Mouse (Mus musculus) hindbrain, embryonic 12.5 days (tissue): ENCODE measurements around the gene Swsap1. TPM values are rescaled to one million over a fixed set of nuclear protein-coding genes. Genes with fewer than 3 reads are reported as not detected.

Experiments
- ATAC-seq: fragments of 200-750 bp; cut with Nextera tagmentation; 2 replicates; pipeline ENCODE4 v1.8.0; 2017; ENCODE audit warnings: moderate TSS enrichment; ENCODE audit not compliant: low FRiP score
- H3K27ac ChIP-seq: fragments of 300-500 bp; sonication (generic); 2 replicates; pipeline ENCODE4 v1.5.1; 2016; ENCODE audit warnings: mild to moderate bottlenecking
- H3K27me3 ChIP-seq: fragments of 300-500 bp; sonication (generic); 2 replicates; pipeline ENCODE4 v1.6.1; 2016; ENCODE audit warnings: mild to moderate bottlenecking
- H3K36me3 ChIP-seq: fragments of 300-500 bp; sonication (generic); 2 replicates; pipeline ENCODE4 v1.6.1; 2016; ENCODE audit warnings: mild to moderate bottlenecking
- H3K4me1 ChIP-seq: fragments of 300-500 bp; sonication (generic); 2 replicates; pipeline ENCODE4 v1.6.1; 2016
- H3K4me2 ChIP-seq: fragments of 300-500 bp; sonication (generic); replicated peaks from 2 replicates; pipeline ENCODE4 v1.6.1; 2016; ENCODE audit warnings: mild to moderate bottlenecking
- H3K4me3 ChIP-seq: fragments of 300-500 bp; sonication (generic); 2 replicates; pipeline ENCODE4 v1.5.1; 2016; ENCODE audit warnings: mild to moderate bottlenecking
- H3K9ac ChIP-seq: fragments of 300-500 bp; sonication (generic); 2 replicates; pipeline ENCODE4 v1.6.1; 2016; ENCODE audit warnings: mild to moderate bottlenecking, moderate library complexity
- H3K9me3 ChIP-seq: fragments of 300-500 bp; sonication (generic); replicated peaks from 2 replicates; pipeline ENCODE4 v1.6.1; 2016; ENCODE audit warnings: mild to moderate bottlenecking
- WGBS: fragments of 180-500 bp; shearing (Covaris S2); methylation state at CpG from one replicate; pipeline ENCODE4 v1.1.7; 2016; 5-methylcytosine and 5-hydroxymethylcytosine counted together
- polyA plus RNA-seq: library from polyadenylated mRNA; unstranded; fragments of >200 nt; fragmentation: Nextera tagmentation; extraction: Ambion mirVana; gene quantifications from 2 replicates; pipeline ENCODE4 v1.2.1, GENCODE M21; 2016

The Swsap1 gene
- polyA plus RNA-seq, 1 experiment from 2014 or later = 7.2 TPM

- H3K27ac ChIP-seq = no peak overlapping the region
- no peak overlapping the region for H3K9ac ChIP-seq
- no peak overlapping the region for H3K4me3 ChIP-seq
- H3K9me3 ChIP-seq = no peaks in the 10 kb centered on the region
- H3K27me3 ChIP-seq = no peaks in the 10 kb centered on the region
- WGBS = 100% methylated on average over 1 of the region's 1 CpGs
- ATAC-seq = no peak
- H3K36me3 ChIP-seq = 0 out of 2 replicates have a peak, but pooled peaks cover 3% of the 10 kb centered on the region
- H3K4me2 ChIP-seq = no peak overlapping the region
- peaks cover 11% of the 10 kb centered on the region for H3K4me1 ChIP-seq
Measured at GRCm38 (mm10) chr9:21925506-21925905, 30.0 kb upstream of the Swsap1 start.

GRCm38 (mm10) chr9:21926155-21926554, 29.4 kb upstream of the Swsap1 start:
- H3K27ac ChIP-seq = no peak overlapping the region
- ATAC-seq = no peak
- peak overlapping the region; percentile 62 for H3K4me2 ChIP-seq
- no peak overlapping the region for H3K9ac ChIP-seq
- H3K4me1 ChIP-seq = peaks cover 11% of the 10 kb centered on the region
- WGBS = 85% methylated on average over 6 of the region's 6 CpGs
- no peaks in the 10 kb centered on the region for H3K27me3 ChIP-seq
- H3K36me3 ChIP-seq = 0 out of 2 replicates have a peak, but pooled peaks cover 3% of the 10 kb centered on the region
- H3K4me3 ChIP-seq = no peak overlapping the region
- no peaks in the 10 kb centered on the region for H3K9me3 ChIP-seq

- peak overlapping the region; percentile 69 for H3K9ac ChIP-seq
- H3K9me3 ChIP-seq = no peaks in the 10 kb centered on the region
- peaks cover 11% of the 10 kb centered on the region for H3K4me1 ChIP-seq
- ATAC-seq = 0 out of 2 replicates have a peak, but pooled peaks have one; percentile 1
- H3K4me2 ChIP-seq = peak overlapping the region; percentile 62
- H3K27me3 ChIP-seq = no peaks in the 10 kb centered on the region
- H3K27ac ChIP-seq = peak overlapping the region; percentile 72
- WGBS = 3% methylated on average over 6 of the region's 6 CpGs
- 0 out of 2 replicates have a peak, but pooled peaks cover 3% of the 10 kb centered on the region for H3K36me3 ChIP-seq
- H3K4me3 ChIP-seq = peak overlapping the region; percentile 53
Measured at GRCm38 (mm10) chr9:21926784-21927183, 28.8 kb upstream of the Swsap1 start.

- H3K27me3 ChIP-seq = no peaks in the 10 kb centered on the region
- H3K36me3 ChIP-seq = 0 out of 2 replicates have a peak, but pooled peaks cover 3% of the 10 kb centered on the region
- ATAC-seq = peak; percentile 98
- H3K9ac ChIP-seq = peak within 1 kb of the TSS; percentile 69
- WGBS = under 1% methylated on average over 28 of the region's 28 CpGs
- peak within 1 kb of the TSS; percentile 53 for H3K4me3 ChIP-seq
- peak within 1 kb of the TSS; percentile 72 for H3K27ac ChIP-seq
- H3K9me3 ChIP-seq = no peaks in the 10 kb centered on the region
- peaks cover 11% of the 10 kb centered on the region for H3K4me1 ChIP-seq
- H3K4me2 ChIP-seq = peak within 1 kb of the TSS; percentile 62
Measured at GRCm38 (mm10) chr9:21927208-21927753, 28.3 kb upstream of the Swsap1 start, which contains the start of the genes Ccdc159 and Tmem205. Gene Ccdc159, plus strand, starts transcription at chr9:21927471. Gene Tmem205, minus strand, starts transcription at chr9:21927556.

- Histone ChIP-seq H3K4me2 (no peak overlapping the region), H3K4me1 (peaks cover 11% of the 10 kb centered on the region), H3K9me3 (no peaks in the 10 kb centered on the region), H3K27ac (no peak overlapping the region), H3K27me3 (peaks cover 3% of the 10 kb centered on the region; the same call in 1 of the 2 replicates), H3K4me3 (no peak overlapping the region), H3K9ac (no peak overlapping the region), H3K36me3 (0 out of 2 replicates have a peak, but pooled peaks cover 3% of the 10 kb centered on the region)
- WGBS = 80% methylated on average over 3 of the region's 3 CpGs
- no peak for ATAC-seq
Measured at GRCm38 (mm10) chr9:21929208-21929607, 26.3 kb upstream of the Swsap1 start.

- H3K27ac ChIP-seq = no peak overlapping the region
- H3K4me1 ChIP-seq = peaks cover 3% of the 10 kb centered on the region; the same call in 1 of the 2 replicates
- H3K9me3 ChIP-seq = no peaks in the 10 kb centered on the region
- no peak overlapping the region for H3K4me3 ChIP-seq
- H3K9ac ChIP-seq = no peak overlapping the region
- WGBS = 62% methylated on average over 2 of the region's 2 CpGs
- no peak overlapping the region for H3K4me2 ChIP-seq
- peaks cover 3% of the 10 kb centered on the region; the same call in 1 of the 2 replicates for H3K27me3 ChIP-seq
- H3K36me3 ChIP-seq = no peaks in the 10 kb centered on the region
- ATAC-seq = no peak
Measured at GRCm38 (mm10) chr9:21932006-21932405, 23.5 kb upstream of the Swsap1 start.

- Histone ChIP-seq H3K4me3 (no peak overlapping the region), H3K27me3 (peaks cover 3% of the 10 kb centered on the region; the same call in 1 of the 2 replicates), H3K9me3 (no peaks in the 10 kb centered on the region), H3K36me3 (no peaks in the 10 kb centered on the region), H3K27ac (no peak overlapping the region), H3K4me1 (peaks cover 8% of the 10 kb centered on the region; the same call in 1 of the 2 replicates), H3K9ac (no peak overlapping the region), H3K4me2 (no peak overlapping the region)
- ATAC-seq = no peak
- WGBS = 62% methylated on average over 12 of the region's 12 CpGs
Measured at GRCm38 (mm10) chr9:21932445-21933137, 23.0 kb upstream of the Swsap1 start.

- no peak for ATAC-seq
- H3K4me1 ChIP-seq = peaks cover 18% of the 10 kb centered on the region
Measured at GRCm38 (mm10) chr9:21934021-21934420, 21.5 kb upstream of the Swsap1 start.

GRCm38 (mm10) chr9:21935466-21936131, 20.0 kb upstream of the Swsap1 start:
- H3K9ac ChIP-seq = no peak overlapping the region
- no peaks in the 10 kb centered on the region for H3K9me3 ChIP-seq
- H3K4me2 ChIP-seq = no peak overlapping the region
- H3K27me3 ChIP-seq = peaks cover 3% of the 10 kb centered on the region; the same call in 1 of the 2 replicates
- peaks cover 2% of the 10 kb centered on the region; the same call in 1 of the 2 replicates for H3K36me3 ChIP-seq
- H3K27ac ChIP-seq = no peak overlapping the region
- no peak overlapping the region for H3K4me3 ChIP-seq
- H3K4me1 ChIP-seq = peaks cover 22% of the 10 kb centered on the region
- WGBS = 90% methylated on average over 7 of the region's 7 CpGs
- no peak for ATAC-seq

More at GRCm38 (mm10) chr9:21934021-21934420, 21.5 kb upstream of the Swsap1 start:
- H3K4me2 ChIP-seq = no peak overlapping the region
- H3K9ac ChIP-seq = no peak overlapping the region
- no peak overlapping the region for H3K4me3 ChIP-seq
- H3K36me3 ChIP-seq = no peaks in the 10 kb centered on the region
- H3K27me3 ChIP-seq = peaks cover 3% of the 10 kb centered on the region; the same call in 1 of the 2 replicates
- H3K9me3 ChIP-seq = no peaks in the 10 kb centered on the region
- WGBS = 88% methylated on average over 12 of the region's 12 CpGs
- H3K27ac ChIP-seq = no peak overlapping the region

- H3K4me3 ChIP-seq = peak within 1 kb of the TSS; percentile 64
- peak; percentile 94 for ATAC-seq
- 3% methylated on average over 35 of the region's 43 CpGs for WGBS
- H3K4me2 ChIP-seq = peak within 1 kb of the TSS; percentile 82
- peak within 1 kb of the TSS; percentile 84 for H3K27ac ChIP-seq
- H3K4me1 ChIP-seq = peaks cover 22% of the 10 kb centered on the region
- H3K27me3 ChIP-seq = peaks cover 3% of the 10 kb centered on the region; the same call in 1 of the 2 replicates
- H3K9ac ChIP-seq = peak within 1 kb of the TSS; percentile 87
- H3K9me3 ChIP-seq = no peaks in the 10 kb centered on the region
- peaks cover 12% of the 10 kb centered on the region for H3K36me3 ChIP-seq
Measured at GRCm38 (mm10) chr9:21936692-21937570, 18.6 kb upstream of the Swsap1 start, which contains the start of gene Plppr2. Gene Plppr2, plus strand, starts transcription at chr9:21937033.

GRCm38 (mm10) chr9:21937711-21938175, 17.8 kb upstream of the Swsap1 start:
- Histone ChIP-seq H3K27ac (no peak overlapping the region), H3K4me2 (peak overlapping the region; percentile 82), H3K4me1 (peaks cover 22% of the 10 kb centered on the region), H3K9me3 (no peaks in the 10 kb centered on the region), H3K36me3 (peaks cover 12% of the 10 kb centered on the region), H3K27me3 (peaks cover 1% of the 10 kb centered on the region; the same call in 1 of the 2 replicates), H3K9ac (peak overlapping the region; percentile 87), H3K4me3 (peak overlapping the region; percentile 64)
- 79% methylated on average over 4 of the region's 4 CpGs for WGBS
- ATAC-seq = peak; percentile 21; the same call in 1 of the 2 replicates
